Mouse (Mus musculus) forebrain, embryonic 16.5 days (tissue): Measurements from ENCODE around the gene Mfsd2b. TPM values are rescaled to one million over a fixed set of nuclear protein-coding genes. Genes with fewer than 3 reads are reported as not detected.
A peak's percentile ranks its signal among the peaks of the same experiment; 100 is the strongest.

Experiments used
- ATAC-seq: fragments of 200-750 bp; cut with Nextera tagmentation; 2 replicates; pipeline ENCODE4 v1.8.0; 2017; ENCODE audit warnings: mild to moderate bottlenecking, moderate library complexity
- H3K27ac ChIP-seq: fragments of 300-500 bp; sonication (generic); 2 replicates; pipeline ENCODE4 v1.5.1; 2014; ENCODE audit warnings: low read length, control low read depth
- H3K27me3 ChIP-seq: fragments of 300-500 bp; sonication (generic); replicated peaks from 2 replicates; pipeline ENCODE4 v1.6.1; 2014; ENCODE audit warnings: low read length; ENCODE audit not compliant: control insufficient read depth, insufficient read depth
- H3K36me3 ChIP-seq: fragments of 300-500 bp; sonication (generic); 2 replicates; pipeline ENCODE4 v1.6.1; 2014; ENCODE audit not compliant: control insufficient read depth, insufficient read depth
- H3K4me1 ChIP-seq: fragments of 300-500 bp; sonication (generic); replicated peaks from 2 replicates; pipeline ENCODE4 v1.6.1; 2014; ENCODE audit warnings: low read length; ENCODE audit not compliant: control insufficient read depth, insufficient read depth
- H3K4me2 ChIP-seq: fragments of 300-500 bp; sonication (generic); 2 replicates; pipeline ENCODE4 v1.6.1; 2014; ENCODE audit warnings: mild to moderate bottlenecking, low read length, control low read depth
- H3K4me3 ChIP-seq: fragments of 300-500 bp; sonication (generic); replicated peaks from 2 replicates; pipeline ENCODE4 v1.5.1; 2014; ENCODE audit warnings: mild to moderate bottlenecking, low read length, control low read depth
- H3K9ac ChIP-seq: fragments of 300-500 bp; sonication (generic); replicated peaks from 2 replicates; pipeline ENCODE4 v1.6.1; 2014; ENCODE audit warnings: low read depth, low read length, control low read depth
- H3K9me3 ChIP-seq: fragments of 300-500 bp; sonication (generic); 2 replicates; pipeline ENCODE4 v1.6.1; 2016; ENCODE audit warnings: low read length; ENCODE audit not compliant: control insufficient read depth
- WGBS: fragments of 180-500 bp; shearing (Covaris S2); extraction: QIAGEN DNeasy Blood & Tissue Kit; methylation state at CpG from one replicate; pipeline ENCODE4 v1.1.7; 2014; 5-methylcytosine and 5-hydroxymethylcytosine counted together
- polyA plus RNA-seq: library from polyadenylated mRNA; unstranded; fragments of >200 nt; fragmentation: Nextera tagmentation; extraction: Ambion mirVana; gene quantifications from 2 replicates; pipeline ENCODE4 v1.2.1, GENCODE M21; 2015

Mfsd2b gene
- polyA plus RNA-seq, 1 experiment from 2014 or later: 1.3 TPM

DNA sequence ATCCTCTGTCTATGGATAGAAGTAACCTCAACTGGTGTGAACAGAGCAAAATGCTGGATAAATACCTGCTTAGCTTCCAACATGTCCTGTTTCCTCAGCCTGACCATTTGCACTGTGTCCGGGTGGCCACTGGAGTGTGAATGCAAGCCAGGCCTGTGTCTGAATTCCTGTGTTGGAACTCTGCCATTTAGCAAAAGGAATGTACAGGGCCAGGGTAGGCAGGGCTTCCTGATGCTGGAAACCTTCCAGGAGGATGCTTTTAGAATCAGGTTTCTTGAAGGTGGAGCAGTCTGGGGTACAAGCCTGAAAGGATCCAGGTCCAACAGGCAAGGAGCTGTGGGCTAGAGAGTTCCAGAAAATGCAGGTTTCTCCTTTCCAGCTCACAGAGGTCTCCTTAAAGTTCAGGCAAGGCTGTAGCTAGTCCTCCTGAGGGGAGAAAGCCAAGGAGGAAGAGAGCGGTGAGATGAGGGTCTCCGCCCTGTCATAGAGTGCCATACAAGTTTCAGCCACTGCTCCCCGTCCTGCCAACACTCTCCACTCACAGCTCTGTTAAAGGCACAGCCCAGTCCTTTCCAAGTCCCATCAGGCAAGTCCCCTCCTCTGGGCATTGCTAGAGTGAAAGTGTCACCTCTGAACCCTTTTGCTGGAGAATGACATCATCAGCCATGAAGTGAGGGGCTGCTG, 10.4 kb downstream of the Mfsd2b start:
- no peak for ATAC-seq
- H3K4me3 ChIP-seq: no peak overlapping the region

DNA sequence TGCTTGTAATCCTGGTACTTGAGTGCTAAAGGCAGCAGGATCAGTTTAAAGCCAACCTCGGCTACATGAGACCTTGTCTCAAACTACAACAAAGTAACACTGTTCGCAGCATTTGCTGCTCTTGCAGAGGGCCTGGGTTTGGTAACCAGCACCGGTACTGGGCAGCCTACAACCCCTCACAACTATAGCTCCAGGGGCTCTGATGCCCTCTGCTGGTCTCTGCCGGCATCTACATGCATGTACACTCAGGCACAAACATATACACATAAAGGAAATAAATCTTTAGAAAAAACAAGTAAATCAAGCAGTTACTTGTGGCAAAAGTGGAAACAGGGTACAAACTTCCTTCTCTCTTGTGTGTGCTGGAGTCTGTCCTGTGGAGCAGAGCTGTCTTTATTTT, 11.5 kb downstream of the Mfsd2b start:
- 88% methylated on average over 4 of the region's 4 CpGs for WGBS
- ATAC-seq: no peak
- H3K9ac ChIP-seq: no peak overlapping the region

More for the DNA sequence above, 10.4 kb downstream of the Mfsd2b start:
- Histone ChIP-seq H3K36me3 (no peaks in the 10 kb centered on the region), H3K9me3 (no peaks in the 10 kb centered on the region), H3K9ac (no peak overlapping the region), H3K27ac (no peak overlapping the region), H3K4me2 (no peak overlapping the region), H3K27me3 (no peaks in the 10 kb centered on the region), H3K4me1 (no peaks in the 10 kb centered on the region)
- 67% methylated on average over 4 of the region's 4 CpGs for WGBS

DNA sequence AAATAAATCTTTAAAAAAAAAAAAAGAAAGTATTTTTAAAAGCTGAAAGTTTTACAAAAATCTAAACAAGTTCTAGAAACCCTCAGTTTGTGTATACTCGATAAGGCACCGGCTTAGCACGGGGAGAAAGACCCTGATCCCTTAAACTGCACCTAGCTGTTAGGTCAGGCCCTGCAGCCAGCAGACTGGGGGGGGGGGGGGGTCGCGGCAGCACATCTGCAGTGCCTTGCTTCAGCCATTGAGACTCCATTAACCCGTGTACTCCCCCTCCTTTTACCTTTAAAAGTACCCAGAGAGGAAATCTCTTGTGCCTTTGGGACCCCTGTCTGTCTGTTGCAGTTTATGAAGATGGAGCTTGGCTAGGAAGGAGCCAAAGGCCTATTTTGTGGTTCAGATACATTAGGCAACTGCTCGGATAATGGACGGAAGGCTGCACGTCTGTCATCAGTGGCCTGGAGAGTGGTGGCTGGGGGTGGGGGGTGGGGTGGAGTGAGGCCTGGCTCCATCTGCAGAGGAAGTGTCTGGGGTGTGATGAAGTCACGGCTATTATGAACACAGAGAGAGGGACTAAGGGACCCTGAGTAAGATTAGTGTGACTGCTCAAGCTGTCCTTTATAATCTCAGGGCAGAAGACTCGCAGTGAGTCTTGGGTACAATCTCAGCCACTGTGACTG, 14.8 kb downstream of the Mfsd2b start:
- no peak overlapping the region for H3K9ac ChIP-seq
- no peaks in the 10 kb centered on the region; the same call in 1 of the 2 replicates for H3K36me3 ChIP-seq
- no peak for ATAC-seq
- H3K4me2 ChIP-seq: no peak overlapping the region
- H3K27ac ChIP-seq: no peak overlapping the region
- no peaks in the 10 kb centered on the region for H3K27me3 ChIP-seq
- H3K9me3 ChIP-seq: no peaks in the 10 kb centered on the region
- no peaks in the 10 kb centered on the region for H3K4me1 ChIP-seq
- H3K4me3 ChIP-seq: no peak overlapping the region
- WGBS: 65% methylated on average over 11 of the region's 11 CpGs

More for the DNA sequence above, 11.5 kb downstream of the Mfsd2b start:
- Histone ChIP-seq H3K9me3 (no peaks in the 10 kb centered on the region), H3K27me3 (no peaks in the 10 kb centered on the region), H3K4me3 (no peak overlapping the region), H3K36me3 (no peaks in the 10 kb centered on the region), H3K27ac (no peak overlapping the region), H3K4me2 (no peak overlapping the region), H3K4me1 (no peaks in the 10 kb centered on the region)

DNA sequence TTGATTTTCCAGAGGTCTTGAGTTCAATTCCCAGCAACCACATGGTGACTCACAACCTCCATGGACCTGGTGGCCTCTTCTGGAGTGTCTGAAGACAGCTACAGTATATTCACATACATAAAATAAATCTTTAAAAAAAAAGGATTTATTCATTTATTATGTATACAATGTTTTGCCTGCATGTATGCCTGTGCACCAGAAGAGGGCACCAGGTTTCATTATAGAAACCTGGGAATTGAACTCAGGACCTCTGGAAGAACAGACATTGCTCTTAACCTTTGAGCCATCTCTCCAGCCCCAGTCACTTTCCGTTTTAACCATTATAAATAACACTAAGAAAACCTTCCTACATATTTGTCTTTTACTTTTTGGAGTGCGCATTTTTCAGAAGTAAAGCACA, 17.3 kb downstream of the Mfsd2b start:
- H3K9ac ChIP-seq: no peak overlapping the region
- H3K9me3 ChIP-seq: no peaks in the 10 kb centered on the region
- no peak for ATAC-seq
- no peaks in the 10 kb centered on the region for H3K4me1 ChIP-seq
- H3K36me3 ChIP-seq: no peaks in the 10 kb centered on the region; the same call in 1 of the 2 replicates
- no peak overlapping the region for H3K4me3 ChIP-seq
- no peaks in the 10 kb centered on the region for H3K27me3 ChIP-seq
- 95% methylated on average over 2 of the region's 2 CpGs for WGBS
- H3K27ac ChIP-seq: no peak overlapping the region
- no peak overlapping the region for H3K4me2 ChIP-seq

DNA sequence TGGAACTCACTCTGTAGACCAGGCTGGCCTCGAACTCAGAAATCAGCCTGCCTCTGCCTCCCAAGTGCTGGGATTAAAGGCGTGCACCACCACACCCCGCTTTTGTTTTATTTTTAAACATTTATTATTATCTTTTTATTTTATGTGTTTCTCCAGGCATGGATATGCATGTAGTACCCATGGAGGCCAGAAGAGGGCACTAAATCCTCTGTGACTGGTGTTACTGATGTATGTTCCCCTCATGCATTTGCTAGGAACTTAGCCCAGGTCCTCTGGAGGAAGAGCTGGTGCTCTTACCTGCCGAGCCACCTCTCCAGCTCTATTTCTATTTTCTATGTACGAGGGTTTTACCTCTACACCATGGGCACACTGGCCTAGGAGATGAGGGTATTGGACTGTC, 18.0 kb downstream of the Mfsd2b start:
- Histone ChIP-seq H3K4me2 (no peak overlapping the region), H3K27me3 (no peaks in the 10 kb centered on the region), H3K9ac (no peak overlapping the region), H3K36me3 (peaks cover 3% of the 10 kb centered on the region; the same call in 1 of the 2 replicates), H3K4me3 (no peak overlapping the region), H3K4me1 (no peaks in the 10 kb centered on the region), H3K9me3 (no peaks in the 10 kb centered on the region), H3K27ac (no peak overlapping the region)
- no peak for ATAC-seq
- 96% methylated on average over 5 of the region's 5 CpGs for WGBS

DNA sequence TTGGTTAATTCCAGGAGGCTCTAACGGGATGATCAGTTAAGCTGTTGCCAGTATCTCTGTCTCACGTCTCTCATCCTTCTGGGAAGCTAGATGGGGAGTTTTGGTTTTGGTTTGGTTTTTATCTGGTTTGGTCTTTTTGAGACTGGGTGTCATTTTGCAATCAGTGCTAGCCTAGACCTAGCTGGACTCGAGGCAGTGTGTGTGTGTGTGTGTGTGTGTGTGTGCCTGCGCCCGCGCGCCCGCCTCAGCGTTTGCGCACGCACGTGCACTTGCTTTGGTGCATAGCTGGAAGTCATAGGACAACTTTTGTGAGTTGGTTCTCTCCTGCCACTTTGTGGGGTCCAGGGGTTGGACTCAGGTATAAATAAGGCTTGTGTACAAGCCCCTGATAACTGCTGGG, 30.4 kb downstream of the Mfsd2b start:
- no peak overlapping the region for H3K27ac ChIP-seq
- peaks cover 15% of the 10 kb centered on the region for H3K4me1 ChIP-seq
- no peaks in the 10 kb centered on the region for H3K36me3 ChIP-seq
- H3K27me3 ChIP-seq: peaks cover 8% of the 10 kb centered on the region; the same call in 1 of the 2 replicates
- WGBS: 0% methylated on average over 12 of the region's 12 CpGs
- ATAC-seq: peak; percentile 45
- peak overlapping the region; percentile 75 for H3K4me2 ChIP-seq
- peak overlapping the region; percentile 58 for H3K9ac ChIP-seq
- no peaks in the 10 kb centered on the region for H3K9me3 ChIP-seq
- peak overlapping the region; percentile 69 for H3K4me3 ChIP-seq

DNA sequence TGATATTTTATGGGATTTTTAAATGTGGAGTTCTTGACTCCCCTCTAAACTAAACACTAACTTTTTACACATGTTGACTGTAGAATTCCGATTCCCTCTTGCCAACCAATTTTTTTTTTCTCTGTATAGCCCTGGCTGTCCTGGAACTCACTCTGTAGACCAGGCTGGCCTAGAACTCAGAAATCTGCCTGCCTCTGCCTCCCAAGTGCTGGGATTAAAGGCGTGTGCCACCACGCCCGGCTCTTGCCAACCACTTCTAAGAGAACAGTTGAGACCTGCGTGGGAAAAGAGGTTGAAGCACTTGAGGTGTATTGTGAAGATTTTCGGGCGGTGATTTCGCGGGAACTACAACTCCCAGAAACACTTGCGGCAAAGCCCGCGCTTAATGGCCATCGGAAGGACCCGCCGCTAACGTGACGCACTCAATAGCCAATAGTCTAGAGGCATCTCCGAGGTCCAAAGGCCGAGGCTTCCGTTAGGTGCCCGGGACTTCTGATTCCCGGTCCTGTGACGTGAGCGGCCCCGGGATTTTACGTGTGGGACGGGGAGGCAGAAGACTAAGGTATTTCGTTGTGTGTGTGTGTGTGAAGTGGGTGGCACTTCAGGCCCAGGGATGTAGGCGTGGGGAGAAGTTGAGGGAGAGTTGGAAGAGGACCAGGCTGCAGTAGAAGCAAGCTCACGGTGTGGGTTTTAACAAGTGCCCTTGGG, 31.1 kb downstream of the Mfsd2b start, which contains the start of gene Wdcp:
TSS of gene Wdcp (plus strand) at position 414 of the 708 bp plus-strand sequence.
- under 1% methylated on average over 30 of the region's 30 CpGs for WGBS
- H3K4me2 ChIP-seq: peak within 1 kb of the TSS; percentile 75

DNA sequence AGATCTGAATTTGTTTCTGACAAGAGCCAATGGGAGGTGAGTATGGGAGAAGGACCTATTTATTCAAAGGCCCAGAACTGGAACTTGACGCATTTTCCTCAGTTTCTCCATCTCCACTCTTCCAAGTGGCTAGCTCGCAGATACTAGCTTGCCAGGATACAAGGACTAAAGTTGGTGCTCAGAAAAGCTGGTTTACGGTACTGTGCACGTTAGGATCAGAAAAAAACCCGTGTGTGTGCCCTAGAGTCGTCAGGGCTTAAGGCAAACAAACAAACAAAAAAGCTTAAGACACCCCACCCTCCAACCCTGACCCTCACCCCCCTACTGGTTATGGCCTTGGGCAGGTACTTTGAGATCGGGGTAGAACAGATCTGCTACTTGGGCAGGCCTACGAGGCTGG, 31.7 kb downstream of the Mfsd2b start:
- Histone ChIP-seq H3K9me3 (no peaks in the 10 kb centered on the region), H3K9ac (no peak overlapping the region), H3K4me1 (peaks cover 15% of the 10 kb centered on the region), H3K4me2 (no peak overlapping the region), H3K27ac (no peak overlapping the region), H3K27me3 (peaks cover 8% of the 10 kb centered on the region; the same call in 1 of the 2 replicates), H3K4me3 (no peak overlapping the region), H3K36me3 (no peaks in the 10 kb centered on the region)
- ATAC-seq: no peak
- 90% methylated on average over 8 of the region's 8 CpGs for WGBS

More for the DNA sequence above, 31.1 kb downstream of the Mfsd2b start, which contains the start of gene Wdcp:
- ATAC-seq: peak; percentile 93
- Histone ChIP-seq H3K9ac (peak within 1 kb of the TSS; percentile 58), H3K27ac (no peak within 1 kb of the TSS), H3K27me3 (peaks cover 8% of the 10 kb centered on the region; the same call in 1 of the 2 replicates), H3K4me3 (peak within 1 kb of the TSS; percentile 69), H3K9me3 (no peaks in the 10 kb centered on the region), H3K4me1 (peaks cover 15% of the 10 kb centered on the region), H3K36me3 (no peaks in the 10 kb centered on the region)

DNA sequence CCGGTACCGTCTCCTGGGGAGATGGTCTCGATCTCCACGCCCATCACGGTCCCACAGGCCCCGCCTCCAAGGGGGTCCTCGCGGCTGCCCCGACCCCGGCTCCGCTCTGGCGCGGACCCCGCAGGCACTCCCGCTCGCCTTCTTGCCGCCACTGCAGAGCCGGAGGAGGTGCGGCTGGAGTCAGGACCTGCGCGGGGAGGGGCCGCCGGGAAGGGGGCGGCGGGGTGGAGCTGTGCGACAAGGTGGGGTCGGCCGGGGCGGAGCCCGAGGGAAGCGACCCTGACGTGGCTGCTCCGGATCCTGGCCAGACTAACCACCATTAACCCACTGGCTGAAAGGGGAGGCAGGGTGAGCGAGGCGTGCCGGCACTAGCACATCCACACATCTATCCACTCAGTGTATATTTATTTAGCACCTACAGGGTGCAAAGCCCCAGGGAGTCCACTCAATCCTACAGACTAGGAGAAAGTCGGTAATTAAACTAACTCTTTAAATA, 32.7 kb downstream of the Mfsd2b start, which contains the start of gene Fkbp1b:
TSS of gene Fkbp1b (minus strand) at position 200 of the 496 bp plus-strand sequence.
- peak; percentile 52 for ATAC-seq
- H3K9ac ChIP-seq: peak within 1 kb of the TSS; percentile 86
- no peaks in the 10 kb centered on the region for H3K36me3 ChIP-seq
- H3K4me3 ChIP-seq: peak within 1 kb of the TSS; percentile 91
- WGBS: under 1% methylated on average over 37 of the region's 37 CpGs
- no peaks in the 10 kb centered on the region for H3K9me3 ChIP-seq
- peaks cover 8% of the 10 kb centered on the region; the same call in 1 of the 2 replicates for H3K27me3 ChIP-seq
- H3K4me1 ChIP-seq: peaks cover 15% of the 10 kb centered on the region
- peak within 1 kb of the TSS; percentile 95 for H3K4me2 ChIP-seq
- H3K27ac ChIP-seq: no peak within 1 kb of the TSS
